Mouse (Mus musculus) liver, embryonic 12.5 days (tissue): ENCODE data around the gene Itgb2. TPM values are rescaled to one million over a fixed set of nuclear protein-coding genes. Genes with fewer than 3 reads are reported as not detected.

Experiments used
- polyA plus RNA-seq: library from polyadenylated mRNA; unstranded; fragments of >200 nt; fragmentation: Nextera tagmentation; extraction: Ambion mirVana; gene quantifications from 2 replicates; pipeline ENCODE4 v1.2.1, GENCODE M21; 2016

The Itgb2 gene
- polyA plus RNA-seq, 1 experiment from 2014 or later: 13.9 TPM

Other genes starting within 250 kb of the Itgb2 start
- 2.9 and 3.2 TPM in 2 replicates for gene Adarb1, start 112.0 kb upstream of the Itgb2 start, polyA plus RNA-seq
- gene Fam207a, start 14.5 kb upstream of the Itgb2 start, polyA plus RNA-seq: 32.7 and 33.7 TPM in 2 replicates
- 68.8 and 72.8 TPM in 2 replicates for gene Pttg1ip, start 51.5 kb downstream of the Itgb2 start, polyA plus RNA-seq
- gene Sumo3, start 75.8 kb downstream of the Itgb2 start, polyA plus RNA-seq: 138 and 146 TPM in 2 replicates
- 5.1 TPM in 1 of 2 replicates, not detected in the other for gene Gm49325, start 75.9 kb downstream of the Itgb2 start, polyA plus RNA-seq
- gene Ube2g2, start 92.0 kb downstream of the Itgb2 start, polyA plus RNA-seq: 55.7 and 59.9 TPM in 2 replicates
- 0.05 TPM in 1 of 2 replicates, not detected in the other for gene Tspear, start 156.3 kb downstream of the Itgb2 start, polyA plus RNA-seq
- not detected in 2 replicates for gene Gm19402, start 160.5 kb downstream of the Itgb2 start, polyA plus RNA-seq
- not detected in 2 replicates for gene Gm9508, start 167.0 kb downstream of the Itgb2 start, polyA plus RNA-seq
- gene Gm10272, start 176.4 kb downstream of the Itgb2 start, polyA plus RNA-seq: not detected in 2 replicates
- not detected in 2 replicates for gene Gm10024, start 181.2 kb downstream of the Itgb2 start, polyA plus RNA-seq
- not detected in 2 replicates for gene Gm10142, start 185.6 kb downstream of the Itgb2 start, polyA plus RNA-seq
- gene Krtap12-1, start 190.3 kb downstream of the Itgb2 start, polyA plus RNA-seq: not detected in 2 replicates
- gene Gm10100, start 196.2 kb downstream of the Itgb2 start, polyA plus RNA-seq: not detected in 2 replicates
- not detected in 2 replicates for gene Gm18596, start 212.4 kb downstream of the Itgb2 start, polyA plus RNA-seq
- not detected in 2 replicates for gene Gm9736, start 221.1 kb downstream of the Itgb2 start, polyA plus RNA-seq
- not detected in 2 replicates for gene Gm3233, start 229.4 kb downstream of the Itgb2 start, polyA plus RNA-seq
- gene Gm3238, start 241.1 kb downstream of the Itgb2 start, polyA plus RNA-seq: not detected in 2 replicates
- not detected in 2 replicates for gene Gm7138, start 246.7 kb downstream of the Itgb2 start, polyA plus RNA-seq